Mouse (Mus musculus) spleen, postnatal 10 days (tissue): Measurements from ENCODE around the gene Ncaph2.
A peak's percentile ranks its signal among the peaks of the same experiment; 100 is the strongest.

Experiments used
- DNase-seq, 2 experiments: peaks; one replicate each; pipeline ENCODE4 v3.0.0; 2021 to 2022; ENCODE audit warnings: low spot score in 2 of 2

Ncaph2 gene

DNA sequence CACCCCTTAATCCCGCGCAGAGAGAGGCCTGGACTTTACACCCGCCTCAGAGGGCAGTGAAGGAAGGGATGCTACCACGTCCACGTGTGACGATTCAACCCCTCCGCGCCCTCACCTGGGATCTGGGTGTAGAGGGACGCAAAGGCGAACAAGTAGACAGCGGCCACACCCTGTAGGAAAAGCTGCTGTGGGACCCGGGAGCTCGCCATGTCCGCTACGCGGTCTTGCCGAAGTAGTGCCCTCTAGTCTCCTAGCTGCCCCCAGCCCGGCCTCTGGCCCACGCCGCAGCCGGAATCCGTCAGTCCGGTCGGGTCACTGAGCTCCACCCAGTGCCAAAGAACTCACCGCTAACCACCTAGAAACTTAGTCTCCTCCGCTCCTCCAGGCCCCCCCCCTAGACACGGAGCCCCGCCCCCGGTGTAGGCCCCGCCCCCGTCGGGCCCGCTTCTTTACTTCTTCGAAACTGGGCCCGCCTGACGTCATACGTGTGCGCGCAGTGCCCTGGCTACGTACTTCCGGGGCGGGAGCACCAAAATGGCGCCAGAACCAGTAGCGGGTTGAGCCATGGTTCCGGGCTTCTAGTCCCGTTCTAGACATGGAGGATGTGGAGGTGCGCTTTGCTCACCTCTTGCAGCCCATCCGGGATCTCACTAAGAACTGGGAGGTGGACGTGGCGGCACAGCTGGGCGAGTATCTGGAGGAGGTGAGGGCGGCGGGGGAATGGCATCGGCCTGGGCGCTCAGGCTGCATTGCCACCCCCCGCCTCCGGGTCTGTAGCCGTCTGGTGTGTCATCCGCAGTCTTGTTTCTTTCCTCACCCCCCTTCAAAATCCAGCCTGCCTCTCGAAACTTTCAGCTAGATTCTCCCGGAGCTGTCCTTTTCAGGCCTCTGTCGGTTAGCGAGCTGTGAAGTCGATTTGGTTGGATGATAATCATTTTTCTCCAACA, at the start of gene Ncaph2, which contains the start of gene Lmf2:
Gene Ncaph2 (plus strand): TSS at position 479 of the 947 bp plus-strand sequence.
Gene Lmf2 (minus strand): TSS at position 419 of the 947 bp plus-strand sequence.
- DNase-seq: peak; percentile 97 to 98

DNA sequence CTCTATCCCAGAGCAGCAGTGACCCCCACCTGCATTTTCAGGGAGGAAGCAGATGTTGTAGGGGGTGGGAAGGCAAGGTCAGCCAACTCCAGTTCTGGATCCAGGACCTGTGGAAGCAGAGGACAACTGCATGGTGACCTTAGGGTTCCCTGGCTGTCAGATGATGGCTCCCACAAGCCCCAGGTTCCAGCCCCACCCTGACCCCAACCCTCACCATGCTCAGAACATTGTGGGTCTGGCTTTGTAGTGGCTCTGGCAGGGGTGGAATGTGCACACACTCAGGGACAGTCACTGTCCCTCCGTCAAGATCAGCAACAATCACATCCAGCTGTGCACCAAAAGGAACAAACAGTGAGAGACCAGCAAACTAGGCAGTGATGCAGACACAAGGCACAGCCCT, 49.6 kb upstream of the Ncaph2 start:
- no peak for DNase-seq

DNA sequence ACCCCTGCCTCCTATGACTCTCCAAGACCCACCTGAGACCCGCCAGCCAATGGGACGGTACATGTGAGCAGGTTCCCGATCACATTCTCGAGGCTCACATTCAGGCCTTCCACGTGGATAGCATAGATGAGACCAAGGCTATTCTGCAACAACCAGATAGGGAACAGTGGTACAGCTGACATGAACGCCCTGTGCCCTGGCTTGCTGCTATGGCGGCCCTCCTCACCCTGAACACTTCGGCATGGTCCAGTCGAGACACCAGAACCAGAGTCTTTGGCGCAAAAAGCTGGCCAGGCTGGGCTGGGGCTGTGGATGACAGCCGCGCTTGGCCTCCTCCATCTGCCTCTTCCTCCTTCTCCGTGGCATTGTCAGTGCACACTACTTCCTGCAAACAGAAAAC, 48.1 kb upstream of the Ncaph2 start:
- DNase-seq: no peak

DNA sequence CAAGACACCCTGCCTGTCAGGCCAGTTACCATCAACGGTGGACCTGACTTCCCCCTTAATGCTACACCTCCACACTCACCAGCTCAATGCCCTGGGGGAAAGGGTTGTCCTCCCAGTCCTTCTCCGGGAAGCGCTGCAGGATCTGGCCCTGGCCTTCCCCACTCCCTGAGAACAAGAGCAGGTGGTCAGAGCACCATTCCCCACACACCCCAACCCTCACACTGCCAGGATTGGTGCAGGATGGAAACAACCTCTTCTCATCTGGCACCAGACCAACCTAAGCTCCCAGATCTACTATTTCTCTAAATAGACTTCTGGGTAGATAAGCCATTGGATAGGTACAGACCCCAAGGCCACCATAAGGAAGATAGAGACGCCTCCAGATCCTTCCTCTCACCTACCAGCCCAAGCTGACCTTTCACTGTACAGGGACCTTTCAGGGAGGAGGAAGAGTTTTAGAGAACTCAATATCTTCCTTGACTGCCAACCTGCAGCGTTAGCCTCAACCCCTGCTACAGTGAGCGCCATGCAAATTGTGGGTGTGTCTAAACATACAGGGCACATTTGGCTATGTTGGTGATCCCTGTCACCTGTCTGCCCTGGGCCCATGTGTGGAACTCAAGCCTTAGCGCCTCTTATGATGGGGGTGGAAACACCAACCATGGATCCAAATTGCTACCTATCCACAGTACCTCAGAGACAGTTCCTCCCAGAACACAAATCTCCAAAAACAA, 46.9 kb upstream of the Ncaph2 start:
- DNase-seq: no peak

DNA sequence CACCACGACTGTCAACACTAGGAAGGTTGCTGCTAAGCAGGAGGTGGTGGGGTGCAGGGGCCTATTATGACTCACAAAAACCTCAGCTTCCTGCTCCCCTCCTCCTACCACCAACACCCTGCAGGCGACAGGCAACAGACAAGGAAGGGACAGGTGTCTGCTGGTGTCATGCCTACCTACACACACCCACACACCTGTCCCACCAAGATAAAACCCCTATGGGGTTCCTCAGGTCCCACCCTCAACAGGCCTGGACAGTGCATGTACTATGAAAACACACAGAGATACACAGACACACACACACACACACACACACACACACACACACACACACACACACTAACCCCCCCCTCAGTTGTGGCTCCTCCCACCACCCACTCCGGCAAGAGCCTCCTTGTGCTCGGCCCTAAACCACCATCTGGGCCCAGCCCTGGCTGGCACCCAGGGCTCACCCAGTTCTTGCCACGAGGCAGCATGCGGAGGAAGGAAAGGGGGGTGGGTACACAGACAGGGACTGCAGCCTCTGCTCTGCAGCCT, 45.5 kb upstream of the Ncaph2 start:
- peak in 1 of 2 experiments; percentile 61 for DNase-seq

DNA sequence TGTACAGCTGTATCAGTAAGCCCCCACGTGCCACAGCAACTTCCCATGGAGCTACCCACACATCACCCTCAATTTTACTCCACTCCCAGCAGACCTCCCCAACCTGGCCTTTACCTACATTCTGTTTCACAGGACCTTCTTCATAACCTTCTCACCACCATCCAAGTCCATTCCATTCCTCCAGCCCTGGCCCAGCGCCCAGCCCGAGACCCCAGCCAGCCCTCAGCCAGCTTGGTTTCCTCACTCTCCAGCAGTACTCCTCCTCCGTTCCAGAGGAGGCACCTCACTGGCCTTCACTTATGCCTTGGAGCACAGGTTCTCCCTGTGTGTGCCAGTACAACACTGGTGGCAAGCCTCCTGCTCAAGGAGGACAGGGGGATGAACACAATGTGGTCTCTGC, 42.2 kb upstream of the Ncaph2 start:
- no peak for DNase-seq

DNA sequence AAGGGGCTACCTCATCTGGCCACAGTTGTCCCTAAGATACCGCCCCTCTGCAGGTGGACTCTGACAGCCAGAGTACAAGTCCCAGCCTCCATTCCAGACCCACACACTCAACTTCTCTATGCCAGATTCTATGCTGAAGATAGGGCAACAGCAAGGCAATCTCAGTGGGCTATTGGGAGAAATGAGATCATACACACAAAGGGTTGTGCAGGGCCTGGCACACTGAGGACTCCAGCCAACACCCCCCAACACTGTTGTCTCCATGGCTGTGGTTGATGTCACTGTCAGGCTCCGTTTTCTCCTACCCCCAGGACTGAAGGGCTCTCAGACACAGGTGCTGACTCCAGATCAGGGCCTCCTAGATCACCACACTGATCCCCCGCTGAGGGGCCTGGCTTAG, 41.4 kb upstream of the Ncaph2 start:
- no peak for DNase-seq

DNA sequence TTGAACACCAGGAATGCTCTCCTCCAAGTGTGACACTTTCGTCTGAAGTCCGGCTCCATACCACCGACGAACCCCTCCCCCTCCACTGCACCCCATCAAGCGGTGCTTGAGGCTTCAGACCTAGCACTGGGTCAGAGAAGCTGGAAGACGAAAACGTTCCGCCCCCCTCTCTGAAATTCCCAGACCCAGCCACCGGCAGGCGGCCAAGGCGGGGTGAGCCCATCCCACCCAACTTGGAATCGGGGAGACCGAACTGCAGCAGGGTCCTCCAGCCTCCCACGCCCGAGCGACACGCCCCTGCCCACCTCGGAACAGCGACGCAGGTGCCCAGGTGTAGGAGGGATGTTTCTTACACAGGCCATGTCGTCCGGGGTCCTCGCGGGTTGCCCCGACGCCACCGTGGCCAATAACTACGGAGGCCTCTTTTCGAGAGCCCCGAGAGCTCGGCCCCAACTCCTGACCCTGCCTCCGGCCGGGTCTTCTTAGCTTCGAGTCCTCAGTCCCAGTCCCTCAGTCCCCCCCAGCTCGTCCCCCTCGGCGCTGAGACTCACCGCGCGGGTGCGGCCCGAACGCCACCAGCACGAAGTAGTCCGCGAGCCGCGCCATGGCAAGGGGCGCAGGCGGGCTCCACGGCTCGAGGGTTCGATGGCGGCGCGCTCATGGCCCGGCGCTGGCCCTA, 40.9 kb upstream of the Ncaph2 start:
- peak in 1 of 2 experiments; percentile 35 for DNase-seq

DNA sequence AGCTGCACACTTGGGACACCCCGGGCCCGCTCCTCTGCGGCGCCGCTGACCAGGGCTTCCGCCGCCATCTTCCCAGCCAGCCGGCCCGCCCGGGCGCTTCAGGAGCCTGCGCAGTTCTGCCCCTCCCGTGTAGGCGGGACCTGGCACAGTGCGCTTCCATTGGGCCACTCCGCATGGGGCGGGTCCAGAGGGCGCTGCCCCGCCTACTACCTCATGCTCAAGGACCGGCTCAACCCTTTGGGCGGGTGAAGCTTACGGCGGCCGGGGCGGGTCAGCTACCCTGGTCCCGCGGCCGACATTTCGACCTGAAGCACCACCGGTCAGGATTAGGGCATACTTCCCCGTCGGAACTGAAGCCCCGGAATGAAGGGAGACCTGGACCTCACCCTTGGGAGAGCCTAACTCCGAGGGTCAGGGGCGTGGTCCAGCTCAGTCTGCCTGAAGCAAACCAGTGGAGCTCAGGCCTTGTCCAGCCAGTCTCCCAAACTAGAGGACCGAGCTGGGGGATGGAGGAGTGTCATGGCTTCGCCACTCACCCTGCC, 40.3 kb upstream of the Ncaph2 start, which contains the start of gene Sbf1:
Gene Sbf1 (minus strand): TSS at position 122 of the 542 bp plus-strand sequence.
- DNase-seq: peak; percentile 92 to 99

DNA sequence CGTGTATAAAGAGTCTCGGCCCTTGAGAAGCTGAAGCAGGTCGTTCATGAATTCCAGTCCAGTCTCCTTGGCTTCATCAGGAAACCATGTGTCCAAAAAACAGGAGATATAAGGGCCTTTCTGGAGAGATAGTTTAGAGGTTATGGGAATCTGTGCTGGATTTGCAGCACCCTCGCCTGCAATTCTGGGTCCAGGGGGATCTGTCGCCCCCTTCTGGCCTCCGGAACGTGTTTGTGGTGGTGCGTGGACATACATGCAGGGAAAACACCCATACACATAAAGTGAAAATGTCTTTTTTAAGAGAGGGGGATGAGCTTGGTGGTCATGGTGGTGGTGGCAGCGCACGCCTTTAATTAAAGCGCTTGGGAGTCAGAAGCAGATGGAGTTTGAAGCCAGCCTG, 39.4 kb upstream of the Ncaph2 start:
- DNase-seq: peak; percentile 40 to 60

DNA sequence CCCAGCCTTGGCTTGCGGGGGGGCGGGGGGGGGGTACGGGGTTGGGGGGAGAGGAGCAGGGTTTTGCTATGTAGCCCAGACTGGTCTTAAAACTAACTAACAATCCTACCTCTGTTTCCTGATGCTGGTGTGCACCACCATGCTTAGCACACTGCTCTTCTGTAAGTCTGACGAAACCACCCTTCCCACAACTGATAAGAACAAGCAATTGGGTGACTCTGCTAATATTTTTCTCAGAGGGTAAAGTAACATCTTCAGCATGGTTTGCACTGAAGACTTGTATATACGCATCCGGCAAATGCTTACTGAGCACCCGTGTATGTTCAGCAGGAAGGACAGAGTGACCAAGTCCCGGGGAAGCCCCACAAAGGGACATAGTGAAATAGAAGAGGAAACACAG, 34.3 kb upstream of the Ncaph2 start:
- DNase-seq: no peak

DNA sequence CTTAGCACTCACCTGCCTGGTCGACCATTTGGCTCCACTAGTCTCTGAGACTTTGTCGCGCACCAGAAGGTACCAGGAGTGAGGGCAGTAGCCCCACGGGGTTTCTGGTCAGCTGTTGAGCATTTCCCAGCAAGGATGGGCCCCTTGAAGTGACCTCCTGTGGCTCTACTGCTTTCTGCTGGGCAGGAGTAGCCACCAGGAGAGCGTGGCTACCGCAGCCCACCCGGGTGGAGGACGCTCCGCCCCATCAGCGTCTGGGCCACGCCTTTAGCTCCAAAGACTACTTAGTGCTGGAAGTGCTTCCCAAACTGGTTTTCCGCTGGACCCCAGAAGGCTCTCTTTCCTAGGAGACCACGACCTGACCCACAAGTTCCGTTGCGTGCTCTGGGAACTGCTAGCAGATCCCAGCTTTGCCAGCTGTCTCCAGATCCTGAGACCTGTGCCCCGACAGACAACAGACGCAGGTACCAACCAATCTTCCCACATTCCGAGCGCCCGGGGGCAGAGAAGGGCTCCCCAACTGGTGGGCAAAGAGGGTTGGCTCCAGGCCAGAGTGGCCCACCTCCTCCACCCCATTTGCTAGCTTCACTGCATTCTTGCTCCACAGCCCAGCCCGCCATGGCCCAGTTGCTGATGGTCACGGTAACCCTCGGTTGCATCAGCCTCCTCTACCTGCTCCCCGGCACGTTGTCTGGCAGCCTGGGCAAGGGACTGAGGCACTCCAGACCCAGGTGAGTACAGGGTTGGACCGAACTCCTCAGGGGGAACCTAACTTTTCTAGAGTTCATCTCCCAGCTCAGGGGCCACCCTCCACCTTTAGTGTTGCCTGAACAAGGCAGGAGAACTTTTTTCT, 32.6 kb upstream of the Ncaph2 start, which contains the start of gene Adm2:
Gene Adm2 (plus strand): TSS at position 51 of the 853 bp plus-strand sequence.
- no peak for DNase-seq

DNA sequence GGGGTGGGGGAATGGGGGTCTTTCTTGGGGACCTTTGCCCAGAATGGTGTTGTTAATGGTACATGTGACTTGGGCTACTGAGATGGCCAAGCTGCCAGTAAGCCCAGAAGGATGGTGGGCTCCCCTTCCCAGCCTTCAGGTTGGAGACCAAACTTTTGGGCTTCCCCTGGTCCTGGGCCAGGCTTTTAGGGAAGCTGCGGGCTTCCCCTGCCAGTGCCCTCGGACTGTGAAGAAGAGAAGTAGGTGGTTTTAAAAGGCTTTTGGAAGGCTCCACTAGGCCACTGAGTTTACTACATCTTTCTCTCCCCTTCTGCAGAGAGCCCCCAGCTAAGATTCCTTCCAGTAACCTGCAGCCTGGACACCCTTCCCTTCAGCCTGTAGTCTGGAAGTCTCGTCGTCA, 31.9 kb upstream of the Ncaph2 start:
- no peak for DNase-seq

DNA sequence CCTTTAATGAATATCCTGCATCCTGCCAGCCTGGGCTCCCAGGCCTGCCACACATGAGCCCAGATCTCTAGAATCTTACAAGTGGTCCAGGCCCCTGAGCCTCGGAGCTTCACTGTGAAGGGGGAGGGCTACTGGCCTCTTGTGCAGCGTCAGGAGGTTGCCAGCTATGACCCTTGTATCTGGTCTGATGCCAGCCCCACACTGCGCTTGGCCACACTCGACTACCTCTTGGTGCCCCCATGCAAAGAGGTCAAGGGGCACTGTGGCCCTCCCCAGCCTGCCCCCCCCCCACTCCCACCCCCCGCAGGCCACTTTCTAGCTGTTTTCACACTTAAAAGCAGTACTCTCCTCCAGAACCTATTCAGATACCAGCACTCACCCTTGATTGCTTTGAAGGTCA, 29.1 kb upstream of the Ncaph2 start:
- no peak for DNase-seq

DNA sequence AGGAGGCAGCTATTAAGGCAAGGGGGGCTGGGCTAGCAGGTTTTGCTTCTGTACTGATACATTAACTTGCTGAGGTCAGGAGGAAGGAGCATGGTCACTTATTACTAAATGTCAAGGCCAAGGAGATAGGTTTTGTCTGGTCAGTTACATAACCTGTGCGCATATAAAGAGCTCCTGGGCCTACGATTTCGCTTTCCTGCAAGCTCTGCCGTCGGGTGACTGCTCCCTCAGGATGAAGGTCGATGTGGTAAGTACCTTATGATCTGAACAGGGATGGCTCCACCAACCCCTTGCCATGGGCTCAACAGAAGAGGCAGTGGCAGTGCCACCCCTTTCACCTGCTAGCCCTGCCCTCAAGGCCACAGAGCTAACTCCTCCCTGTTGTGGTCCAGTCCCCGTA, 21.2 kb upstream of the Ncaph2 start, which contains the start of gene Miox:
Gene Miox (plus strand): TSS at position 128 of the 400 bp plus-strand sequence.
- DNase-seq: no peak

DNA sequence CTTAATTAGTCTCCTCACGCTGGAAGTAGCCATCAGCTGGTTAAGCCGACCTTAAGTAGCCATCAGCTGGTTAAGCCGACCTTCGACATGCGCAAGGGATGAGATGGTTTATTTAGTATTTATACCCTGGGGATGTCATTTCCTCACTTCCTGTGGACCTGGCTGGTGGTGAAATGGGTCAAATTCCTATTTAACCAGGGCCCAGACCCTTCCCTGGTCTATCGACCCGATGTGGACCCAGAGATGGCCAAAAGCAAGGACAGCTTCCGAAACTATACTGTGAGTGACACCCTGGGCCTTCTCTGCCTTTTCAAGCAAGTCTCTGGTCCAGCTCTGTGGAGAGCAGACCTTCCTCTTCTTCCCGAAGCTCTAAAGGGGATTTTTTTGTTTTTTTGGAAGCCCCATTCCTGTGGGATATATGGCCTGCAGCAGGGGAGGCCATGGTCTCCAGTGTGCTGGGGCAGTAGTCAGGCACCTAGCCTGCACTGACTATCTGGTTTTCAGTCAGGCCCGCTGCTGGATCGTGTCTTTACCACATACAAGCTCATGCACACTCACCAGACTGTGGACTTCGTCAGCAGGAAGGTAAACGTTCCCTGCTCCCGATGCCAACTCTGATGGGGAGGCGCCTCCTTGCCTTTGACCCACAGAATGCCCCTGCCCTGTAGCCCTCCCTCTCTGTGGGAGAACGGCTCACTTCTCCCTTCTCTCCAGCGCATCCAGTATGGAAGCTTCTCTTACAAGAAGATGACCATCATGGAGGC, 20.6 kb upstream of the Ncaph2 start:
- DNase-seq: no peak

DNA sequence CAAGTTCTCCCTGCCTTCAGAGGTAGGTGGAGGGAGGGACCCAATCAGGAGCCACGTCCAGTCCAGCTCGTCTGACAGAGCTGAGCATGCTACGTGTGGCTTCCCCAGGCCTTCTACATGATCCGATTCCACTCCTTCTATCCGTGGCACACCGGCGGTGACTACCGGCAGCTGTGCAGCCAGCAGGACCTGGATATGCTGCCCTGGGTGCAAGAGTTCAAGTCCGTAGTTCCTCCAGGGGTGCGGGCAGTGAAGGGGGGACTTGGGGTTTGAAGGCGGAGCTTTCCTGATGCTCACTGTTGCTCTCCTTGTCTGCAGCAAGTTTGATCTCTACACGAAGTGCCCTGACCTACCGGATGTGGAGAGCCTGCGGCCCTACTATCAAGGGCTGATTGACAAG, 19.1 kb upstream of the Ncaph2 start:
- no peak for DNase-seq

DNA sequence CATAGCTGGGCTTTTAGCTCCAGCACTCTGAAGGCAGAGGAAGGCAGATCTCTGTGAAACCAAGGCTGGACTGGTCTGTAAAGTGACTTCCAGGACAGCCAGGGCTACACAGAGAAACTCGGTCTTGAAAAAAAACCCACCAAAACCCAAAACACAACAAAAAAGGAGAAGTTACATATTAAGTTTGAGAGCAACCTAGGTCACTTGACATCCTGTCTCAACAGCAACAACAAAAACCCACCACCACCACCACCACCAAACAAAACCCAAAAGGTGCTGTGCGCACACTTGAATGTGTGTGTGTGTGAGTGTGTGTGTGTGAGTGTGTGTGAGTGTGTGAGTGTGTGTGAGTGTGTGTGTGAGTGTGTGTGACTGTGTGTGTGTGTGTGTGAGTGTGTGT, 15.8 kb upstream of the Ncaph2 start:
- no peak for DNase-seq

DNA sequence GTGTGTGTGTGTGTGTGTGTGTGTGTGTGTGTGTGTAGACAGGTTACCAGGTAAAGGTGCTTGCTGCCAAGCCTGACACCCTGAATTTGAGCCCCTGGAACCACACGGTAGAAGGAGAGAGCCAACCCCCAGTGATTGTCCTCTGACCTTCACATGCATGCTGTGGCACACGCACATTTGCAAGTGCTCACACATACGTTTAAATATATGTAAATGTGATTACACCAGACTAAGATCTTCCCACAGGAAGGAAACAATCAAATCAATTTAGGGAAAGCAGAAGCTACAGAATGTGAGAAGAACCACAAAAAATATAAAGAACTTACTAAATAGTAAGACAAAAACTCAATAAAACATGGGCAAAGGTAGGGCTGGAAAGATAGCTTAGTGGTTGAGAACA, 15.4 kb upstream of the Ncaph2 start:
- DNase-seq: no peak

DNA sequence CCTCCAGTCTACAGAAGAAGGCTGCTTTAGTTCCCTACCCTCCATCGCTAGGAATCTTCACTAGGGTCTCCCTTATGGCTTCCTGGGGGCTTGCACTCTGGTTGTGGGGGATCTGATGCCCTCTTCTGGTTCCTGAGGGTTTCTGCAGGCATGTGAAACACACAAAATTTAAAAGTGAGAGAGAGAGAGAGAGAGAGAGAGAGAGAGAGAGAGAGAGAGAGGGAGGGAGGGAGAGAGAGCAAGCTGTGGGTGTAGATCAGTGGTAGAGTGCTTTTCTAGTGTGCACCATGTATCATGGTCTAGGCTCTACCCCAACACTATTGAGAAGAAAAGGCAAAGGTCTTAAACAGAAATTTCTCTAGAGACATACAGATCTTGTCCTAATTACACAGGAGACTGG, 13.8 kb upstream of the Ncaph2 start:
- no peak for DNase-seq
